Mouse (Mus musculus) CH12.LX (cell line): ENCODE measurements at regions not wholly inside any gene's neighbourhood (a gene's known extent, or its start where the extent isn't known, plus 50 kb on each side); places are given as distances from the start of the nearest gene placed in this dataset.
"Not testable (repeated sequence)": the region's sequence is repeated elsewhere in the genome, so short reads cannot be mapped to it uniquely, and the experiment has no call there.

ENCODE experiments used
- DNase-seq: peaks from one replicate; pipeline ENCODE4 v3.0.0-alpha.2; 2013; ENCODE audit errors: extremely low read depth
- H3K27ac ChIP-seq: 2 replicates; pipeline ENCODE4 v1.5.1; 2012; ENCODE audit warnings: low read depth, mild to moderate bottlenecking, control low read depth, moderate library complexity; ENCODE audit not compliant: insufficient read depth
- H3K27me3 ChIP-seq: replicated peaks from 2 replicates; pipeline ENCODE3; 2012; ENCODE audit warnings: inconsistent platforms
- H3K36me3 ChIP-seq, 2 experiments: replicated peaks in 1 of 2; 2 replicates each; pipeline versions ENCODE3 to v1.6.1; 2012; ENCODE audit warnings: inconsistent platforms in 1 of 2, low read length in 1 of 2, mild to moderate bottlenecking in 1 of 2, mixed read lengths in 1 of 2, moderate library complexity in 1 of 2; ENCODE audit not compliant: control insufficient read depth in 1 of 2, insufficient read depth in 1 of 2
- H3K4me1 ChIP-seq, 2 experiments: 2 replicates each; pipeline ENCODE4 v1.6.1; 2012; ENCODE audit warnings: inconsistent platforms in 1 of 2, moderate library complexity in 1 of 2; ENCODE audit not compliant: insufficient read depth in 2 of 2, control insufficient read depth in 1 of 2
- H3K4me2 ChIP-seq: 2 replicates; pipeline ENCODE4 v1.6.1; 2012; ENCODE audit warnings: low read depth, mild to moderate bottlenecking, control low read depth; ENCODE audit not compliant: poor library complexity, insufficient read depth, severe bottlenecking
- H3K4me3 ChIP-seq, 3 experiments: fragments of 150-350 bp in 1 of 3; sonication (generic) in 1 of 3; replicated peaks in 1 of 3; 2 replicates each; pipeline versions ENCODE3 to v1.5.1; 2011 to 2012; ENCODE audit warnings: low read depth in 2 of 3, low read length in 2 of 3, mild to moderate bottlenecking in 2 of 3, moderate library complexity in 2 of 3, control low read depth in 1 of 3, improper control_type of control experiment in 1 of 3, inconsistent platforms in 1 of 3, mixed read lengths in 1 of 3; ENCODE audit not compliant: poor library complexity in 1 of 3
- H3K79me2 ChIP-seq: replicated peaks from 2 replicates; pipeline ENCODE4 v1.6.1; 2012; ENCODE audit warnings: mild to moderate bottlenecking, moderate library complexity; ENCODE audit not compliant: control insufficient read depth, poor library complexity, insufficient read depth, severe bottlenecking; ENCODE audit errors: extremely low read depth
- H3K9ac ChIP-seq: 2 replicates; pipeline ENCODE4 v1.6.1; 2012; ENCODE audit warnings: low read depth, mild to moderate bottlenecking, control low read depth, moderate library complexity; ENCODE audit not compliant: insufficient read depth
- H3K9me3 ChIP-seq: replicated peaks from 2 replicates; pipeline ENCODE3; 2012; ENCODE audit warnings: low read length, inconsistent platforms, mixed read lengths
- BHLHE40 ChIP-seq: IDR thresholded peaks from 2 replicates; pipeline ENCODE4 v1.6.1; 2011; ENCODE audit warnings: mild to moderate bottlenecking, low read depth, low read length, improper control_type of control experiment
- CHD2 ChIP-seq: IDR thresholded peaks from 2 replicates; pipeline ENCODE4 v1.6.1; 2011; ENCODE audit warnings: low read length, improper control_type of control experiment
- E2F4 ChIP-seq: IDR thresholded peaks from 2 replicates; pipeline ENCODE4 v1.6.1; 2011; ENCODE audit warnings: low read depth, low read length, improper control_type of control experiment; ENCODE audit not compliant: insufficient replicate concordance
- EP300 ChIP-seq: IDR thresholded peaks from 2 replicates; pipeline ENCODE4 v1.6.1; 2011; ENCODE audit warnings: low read length, improper control_type of control experiment
- ETS1 ChIP-seq: conservative IDR thresholded peaks from 2 replicates; pipeline ENCODE4 v1.6.1; 2012; ENCODE audit warnings: low read depth, mild to moderate bottlenecking, inconsistent platforms, low read length, improper control_type of control experiment, moderate library complexity
- HCFC1 ChIP-seq: IDR thresholded peaks from 2 replicates; pipeline ENCODE4 v1.6.1; 2012; ENCODE audit warnings: low read depth, mild to moderate bottlenecking, inconsistent platforms, low read length, improper control_type of control experiment
- IRF4 ChIP-seq: IDR thresholded peaks from 2 replicates; pipeline ENCODE4 v1.6.1; 2014; ENCODE audit warnings: low read depth, mild to moderate bottlenecking, inconsistent platforms, low read length, improper control_type of control experiment
- JUND ChIP-seq: conservative IDR thresholded peaks from 2 replicates; pipeline ENCODE4 v1.6.1; 2011; ENCODE audit warnings: low read depth, low read length, improper control_type of control experiment
- KAT2A ChIP-seq: IDR thresholded peaks from 2 replicates; pipeline ENCODE4 v1.6.1; 2012; ENCODE audit warnings: low read length, improper control_type of control experiment, inconsistent platforms; ENCODE audit not compliant: insufficient replicate concordance
- MAFK ChIP-seq: IDR thresholded peaks from 2 replicates; pipeline ENCODE4 v1.6.1; 2011; ENCODE audit warnings: low read length, improper control_type of control experiment; ENCODE audit not compliant: insufficient replicate concordance
- MAX ChIP-seq: IDR thresholded peaks from 2 replicates; pipeline ENCODE4 v1.6.1; 2011; ENCODE audit warnings: low read length, improper control_type of control experiment
- MAZ ChIP-seq: IDR thresholded peaks from 2 replicates; pipeline ENCODE4 v1.6.1; 2012; ENCODE audit warnings: low read depth, mild to moderate bottlenecking, inconsistent platforms, low read length, improper control_type of control experiment, moderate library complexity
- MYC ChIP-seq: IDR thresholded peaks from 2 replicates; pipeline ENCODE4 v1.6.1; 2011; ENCODE audit warnings: low read depth, mild to moderate bottlenecking, improper control_type of control experiment, low read length
- PAX5 ChIP-seq: IDR thresholded peaks from 2 replicates; pipeline ENCODE4 v1.6.1; 2012; ENCODE audit warnings: low read length, inconsistent platforms, mixed read lengths
- POLR2A ChIP-seq: IDR thresholded peaks from 2 replicates; pipeline ENCODE4 v1.6.1; 2011; ENCODE audit warnings: low read depth, mild to moderate bottlenecking, improper control_type of control experiment, low read length
- RAD21 ChIP-seq: IDR thresholded peaks from 2 replicates; pipeline ENCODE4 v1.6.1; 2011; ENCODE audit warnings: low read depth, mild to moderate bottlenecking, low read length, improper control_type of control experiment, moderate library complexity
- SIN3A ChIP-seq: IDR thresholded peaks from 2 replicates; pipeline ENCODE4 v1.6.1; 2012; ENCODE audit warnings: low read length, improper control_type of control experiment, inconsistent platforms
- TBP ChIP-seq: conservative IDR thresholded peaks from 2 replicates; pipeline ENCODE4 v1.6.1; 2011; ENCODE audit warnings: low read depth, low read length, improper control_type of control experiment
- UBTF ChIP-seq: IDR thresholded peaks from 2 replicates; pipeline ENCODE4 v1.6.1; 2012; ENCODE audit warnings: low read depth, mild to moderate bottlenecking, inconsistent platforms, low read length, improper control_type of control experiment, moderate library complexity
- ZKSCAN1 ChIP-seq: IDR thresholded peaks from 2 replicates; pipeline ENCODE4 v1.6.1; 2012; ENCODE audit warnings: low read depth, inconsistent platforms, low read length, improper control_type of control experiment, borderline replicate concordance
- ZNF384 ChIP-seq: IDR thresholded peaks from 2 replicates; pipeline ENCODE4 v1.6.1; 2012; ENCODE audit warnings: low read depth, low read length, improper control_type of control experiment, inconsistent platforms
- dilution Hi-C: fragments of 300-500 bp; cut with MboI; formaldehyde crosslinking; loops from 2 replicates; pipeline ENCODE4 v1.14.3; 2020; ENCODE audit warnings: low sequenced_read_pairs; ENCODE audit not compliant: extremely low pct_unique_long_range_greater_than_20kb, extremely low pct_ligation_motif_present
- in situ Hi-C: fragments of 300-500 bp; cut with MboI; formaldehyde crosslinking; loops from 3 replicates; pipeline ENCODE4 v1.14.3; 2019; ENCODE audit warnings: low sequenced_read_pairs, low pct_ligation_motif_present, low pct_unique_long_range_greater_than_20kb, mixed read lengths

- no peaks in the 10 kb centered on the region for H3K4me1 ChIP-seq
- no peak overlapping the region for H3K4me3 ChIP-seq
- no peak for TF ChIP-seq KAT2A
- no peak for TF ChIP-seq MAZ
- TF ChIP-seq MYC, result no peak
- no peak for TF ChIP-seq ETS1
- no peak for TF ChIP-seq HCFC1
- no peak for TF ChIP-seq UBTF
- TF ChIP-seq SIN3A, result no peak
- no peak for TF ChIP-seq MAX
- TF ChIP-seq PAX5, result no peak
- TF ChIP-seq BHLHE40, result no peak
- no peak for TF ChIP-seq EP300
- TF ChIP-seq TBP, result no peak
- no peak for TF ChIP-seq IRF4
- no peak for TF ChIP-seq E2F4
- TF ChIP-seq, all 38 proteins: peak for 0
- in situ Hi-C loops (no loop called here), dilution Hi-C loops (no loop called here)
- H3K27ac ChIP-seq, result no peak overlapping the region
- peaks cover 60% of the 10 kb centered on the region for H3K9me3 ChIP-seq
- no peak overlapping the region for H3K9ac ChIP-seq
- DNase-seq, result no peak
- no peaks in the 10 kb centered on the region for H3K27me3 ChIP-seq
- H3K79me2 ChIP-seq, result no peaks in the 10 kb centered on the region
- no peaks in the 10 kb centered on the region for H3K36me3 ChIP-seq
- H3K4me2 ChIP-seq, result no peak overlapping the region
Measured at GRCm38 (mm10) chr4:29414616-29415015, 601.7 kb downstream of the Epha7 start.

GRCm38 (mm10) chr4:29420198-29420792 lies 607.4 kb downstream of the Epha7 start:
- no peaks in the 10 kb centered on the region for H3K36me3 ChIP-seq
- H3K4me1 ChIP-seq, result no peaks in the 10 kb centered on the region
- H3K4me2 ChIP-seq, result no peak overlapping the region
- peaks cover 30% of the 10 kb centered on the region for H3K9me3 ChIP-seq
- in situ Hi-C loops, result no loop called here
- no peak overlapping the region for H3K9ac ChIP-seq
- H3K4me3 ChIP-seq, result no peak overlapping the region
- H3K27me3 ChIP-seq, result no peaks in the 10 kb centered on the region
- no peak overlapping the region for H3K27ac ChIP-seq
- TF ChIP-seq JUND, result no peak
- no peak for TF ChIP-seq CHD2
- no peak for TF ChIP-seq MAFK
- no peak for TF ChIP-seq ZNF384
- TF ChIP-seq TBP, result no peak
- no peak for TF ChIP-seq E2F4
- TF ChIP-seq ZKSCAN1, result no peak
- no peak for TF ChIP-seq UBTF
- TF ChIP-seq MYC, result no peak
- TF ChIP-seq RAD21, result no peak
- no peak for TF ChIP-seq BHLHE40
- TF ChIP-seq KAT2A, result no peak
- TF ChIP-seq MAZ, result no peak
- no peak for TF ChIP-seq POLR2A
- no peak for TF ChIP-seq HCFC1
- H3K79me2 ChIP-seq, result no peaks in the 10 kb centered on the region
- no peak for DNase-seq
- dilution Hi-C loops, result no loop called here

- in situ Hi-C loops, result not testable (repeated sequence)
Measured at GRCm38 (mm10) chr4:29431493-29431892, 618.6 kb downstream of the Epha7 start.

More at GRCm38 (mm10) chr4:29431493-29431892, 618.6 kb downstream of the Epha7 start:
- H3K9ac ChIP-seq, H3K27ac ChIP-seq, H3K4me1 ChIP-seq, dilution Hi-C loops, H3K79me2 ChIP-seq, DNase-seq, H3K36me3 ChIP-seq, H3K4me3 ChIP-seq, H3K4me2 ChIP-seq, H3K27me3 ChIP-seq: not testable (repeated sequence)
- peaks cover 11% of the 10 kb centered on the region for H3K9me3 ChIP-seq
